Comparison of ENCODE assay signal across 11 mouse cellular contexts in genomic region chr12:27564641-27565306, GRCm38 (mm10).
DNase-seq lines count a peak whose midpoint lies in the region; ATAC-seq lines count a peak whose summit lies in the region.
"Had no signal": no experiment of that assay in that cellular context is flagged by ENCODE, and none has a peak within 500 bp of the region (broad histone marks: within the 10 kb centered on the region; RNA-seq: fewer than 3 reads in every experiment).

No protein-coding gene starts in this region.

- peaks cover 14% of the 10 kb centered on the region; the same call in 1 of the 2 replicates for H3K4me1 ChIP-seq in heart, embryonic 10.5 days
- peaks cover 45% of the 10 kb centered on the region for H3K4me1 ChIP-seq in forebrain, embryonic 12.5 days
- H3K4me1 ChIP-seq in hindbrain, embryonic 15.5 days (replicated peaks): peaks cover 33% of the 10 kb centered on the region
- H3K4me1 ChIP-seq in midbrain, embryonic 15.5 days: peaks cover 40% of the 10 kb centered on the region
- H3K4me1 ChIP-seq: liver, embryonic 15.5 days had no signal

- H3K27me3 ChIP-seq in heart, embryonic 10.5 days (ENCODE audit: insufficient read depth, poor library complexity, severe bottlenecking): no peaks in the 10 kb centered on the region
- H3K27me3 ChIP-seq in forebrain, embryonic 12.5 days: no peaks in the 10 kb centered on the region
- H3K27me3 ChIP-seq in hindbrain, embryonic 15.5 days: no peaks in the 10 kb centered on the region
- no peaks in the 10 kb centered on the region for H3K27me3 ChIP-seq in midbrain, embryonic 15.5 days (replicated peaks)
- H3K27me3 ChIP-seq: liver, embryonic 15.5 days had no signal

- H3K4me2 ChIP-seq in forebrain, embryonic 12.5 days: no peak overlapping the region
- H3K4me2 ChIP-seq in hindbrain, embryonic 15.5 days: no peak overlapping the region
- no peak overlapping the region for H3K4me2 ChIP-seq in midbrain, embryonic 15.5 days
- H3K4me2 ChIP-seq: liver, embryonic 15.5 days had no signal

- WGBS in heart, embryonic 10.5 days: 78% methylated on average over 5 of the region's 5 CpGs
- WGBS in forebrain, embryonic 12.5 days: 31% methylated on average over 5 of the region's 5 CpGs
- WGBS in hindbrain, embryonic 15.5 days: 15% methylated on average over 5 of the region's 5 CpGs
- 16% methylated on average over 5 of the region's 5 CpGs for WGBS in midbrain, embryonic 15.5 days

- H3K4me3 ChIP-seq in heart, embryonic 10.5 days: no peak overlapping the region
- H3K4me3 ChIP-seq in forebrain, embryonic 12.5 days (replicated peaks): no peak overlapping the region
- no peak overlapping the region for H3K4me3 ChIP-seq in hindbrain, embryonic 15.5 days
- H3K4me3 ChIP-seq in midbrain, embryonic 15.5 days: no peak overlapping the region
- H3K4me3 ChIP-seq: liver, embryonic 15.5 days had no signal

- H3K36me3 ChIP-seq in heart, embryonic 10.5 days: no peaks in the 10 kb centered on the region
- H3K36me3 ChIP-seq in forebrain, embryonic 12.5 days (replicated peaks): no peaks in the 10 kb centered on the region
- no peaks in the 10 kb centered on the region for H3K36me3 ChIP-seq in hindbrain, embryonic 15.5 days
- H3K36me3 ChIP-seq in midbrain, embryonic 15.5 days (replicated peaks): no peaks in the 10 kb centered on the region
- H3K36me3 ChIP-seq: liver, embryonic 15.5 days had no signal

- no peaks in the 10 kb centered on the region for H3K9me3 ChIP-seq in heart, embryonic 10.5 days
- H3K9me3 ChIP-seq in forebrain, embryonic 12.5 days: no peaks in the 10 kb centered on the region
- H3K9me3 ChIP-seq in hindbrain, embryonic 15.5 days: no peaks in the 10 kb centered on the region
- H3K9me3 ChIP-seq in midbrain, embryonic 15.5 days: no peaks in the 10 kb centered on the region
- H3K9me3 ChIP-seq: liver, embryonic 15.5 days had no signal

- peak; percentile 2 for DNase-seq in heart, embryonic 10.5 days (ENCODE audit: low spot score)
- DNase-seq in heart, adult 8-10 months (ENCODE audit: low spot score): no peak
- no peak for DNase-seq in thymus, postnatal 14 days
- no peak for DNase-seq in gastrocnemius, postnatal 10 days
- no peak for DNase-seq in spleen, postnatal 14 days (ENCODE audit: low spot score in 2 of 2)
- DNase-seq: adrenal gland, adult 8-10 months; lung, postnatal 36 days had no signal

- no peak overlapping the region for H3K9ac ChIP-seq in forebrain, embryonic 12.5 days
- no peak overlapping the region; the same call in 1 of the 2 replicates for H3K9ac ChIP-seq in hindbrain, embryonic 15.5 days
- no peak overlapping the region for H3K9ac ChIP-seq in midbrain, embryonic 15.5 days
- H3K9ac ChIP-seq: liver, embryonic 15.5 days had no signal

- no peak overlapping the region for H3K27ac ChIP-seq in heart, embryonic 10.5 days
- H3K27ac ChIP-seq in forebrain, embryonic 12.5 days: peak overlapping the region; percentile 98
- H3K27ac ChIP-seq in hindbrain, embryonic 15.5 days (replicated peaks): peak overlapping the region; percentile 82
- peak overlapping the region; percentile 92 for H3K27ac ChIP-seq in midbrain, embryonic 15.5 days
- H3K27ac ChIP-seq: liver, embryonic 15.5 days had no signal

- no peak for ATAC-seq in forebrain, embryonic 12.5 days (ENCODE audit: low FRiP score)
- ATAC-seq in hindbrain, embryonic 15.5 days (ENCODE audit: low FRiP score, low read depth): no peak
- no peak; the same call in 1 of the 2 replicates for ATAC-seq in midbrain, embryonic 15.5 days (replicated peaks)
